Mouse (Mus musculus) monocyte, adult 5-6 weeks (primary cell): ENCODE measurements around the gene Dgkq. TPM values are rescaled to one million over a fixed set of nuclear protein-coding genes. Genes with fewer than 3 reads are reported as not detected.
"Not testable (repeated sequence)": the region's sequence is repeated elsewhere in the genome, so short reads cannot be mapped to it uniquely, and the experiment has no call there.

Source experiments
- ATAC-seq: fragments of 153-309, 156-312 bp; replicated peaks from 2 replicates; pipeline ENCODE4 v1.8.0; 2017; ENCODE audit warnings: mild to moderate bottlenecking; ENCODE audit not compliant: low TSS enrichment, insufficient number of reproducible peaks, severe bottlenecking, poor library complexity, low FRiP score
- total RNA-seq: library from RNA; stranded (forward); fragments of 200-1000, 200-491, 200-594 nt; gene quantifications from 3 replicates; pipeline ENCODE4 v1.2.3, GENCODE M21; 2017

Gene Dgkq
- total RNA-seq, 1 experiment from 2014 or later: 22.8 TPM

GRCm38 (mm10) chr5:108659698-108660631, 9.5 kb downstream of the Dgkq start, which contains the start of gene Idua:
Gene Idua, plus strand, starts transcription at chr5:108660331.
- 0 out of 2 replicates have a peak, but pooled peaks have one; percentile 2 for ATAC-seq

- ATAC-seq: no peak
Measured at GRCm38 (mm10) chr5:108658611-108659010, 10.9 kb downstream of the Dgkq start.

GRCm38 (mm10) chr5:108657406-108657805, 12.1 kb downstream of the Dgkq start:
- ATAC-seq: no peak

GRCm38 (mm10) chr5:108655891-108656650, 13.4 kb downstream of the Dgkq start:
- no peak for ATAC-seq

GRCm38 (mm10) chr5:108655381-108655780, 14.1 kb downstream of the Dgkq start:
- ATAC-seq: no peak

GRCm38 (mm10) chr5:108654444-108654990, 15.0 kb downstream of the Dgkq start:
- ATAC-seq: no peak

- no peak for ATAC-seq
Measured at GRCm38 (mm10) chr5:108653341-108653740, 16.1 kb downstream of the Dgkq start.

- ATAC-seq: peak; percentile 51
Measured at GRCm38 (mm10) chr5:108651823-108652222, 17.6 kb downstream of the Dgkq start.

- ATAC-seq: no peak
Measured at GRCm38 (mm10) chr5:108651136-108651720, 18.2 kb downstream of the Dgkq start.

GRCm38 (mm10) chr5:108650341-108650740, 19.1 kb downstream of the Dgkq start:
- no peak for ATAC-seq

GRCm38 (mm10) chr5:108648937-108649576, 20.4 kb downstream of the Dgkq start:
- no peak for ATAC-seq

GRCm38 (mm10) chr5:108647820-108648465, 21.5 kb downstream of the Dgkq start:
- no peak for ATAC-seq

GRCm38 (mm10) chr5:108647311-108647710, 22.2 kb downstream of the Dgkq start:
- ATAC-seq: no peak

- no peak for ATAC-seq
Measured at GRCm38 (mm10) chr5:108646343-108646660, 23.2 kb downstream of the Dgkq start.

- no peak for ATAC-seq
Measured at GRCm38 (mm10) chr5:108645651-108646342, 23.7 kb downstream of the Dgkq start.

GRCm38 (mm10) chr5:108643674-108644073, 25.8 kb downstream of the Dgkq start:
- ATAC-seq: no peak

- ATAC-seq: peak; percentile 68
Measured at GRCm38 (mm10) chr5:108636172-108636571, 33.3 kb downstream of the Dgkq start.

- not testable (repeated sequence) for ATAC-seq
Measured at GRCm38 (mm10) chr5:108634088-108634487, 35.4 kb downstream of the Dgkq start.
